Mouse (Mus musculus) gonadal fat pad, adult 2 months (tissue): ENCODE results near the gene Neurod6. TPM values are rescaled to one million over a fixed set of nuclear protein-coding genes. Genes with fewer than 3 reads are reported as not detected.
"Not testable (repeated sequence)": the region's sequence is repeated elsewhere in the genome, so short reads cannot be mapped to it uniquely, and the experiment has no call there.

Source experiments
- DNase-seq: peaks from one replicate; pipeline ENCODE4 v3.0.0-alpha.2; 2012; ENCODE audit warnings: low read depth
- polyA plus RNA-seq: library from polyadenylated mRNA; depleted of rRNA; stranded (reverse); fragments of >200 nt; gene quantifications from 2 replicates; pipeline ENCODE4 v1.2.3, GENCODE M21; 2012; rRNA removed

Neurod6 gene
- polyA plus RNA-seq: not detected in 2 replicates

DNA sequence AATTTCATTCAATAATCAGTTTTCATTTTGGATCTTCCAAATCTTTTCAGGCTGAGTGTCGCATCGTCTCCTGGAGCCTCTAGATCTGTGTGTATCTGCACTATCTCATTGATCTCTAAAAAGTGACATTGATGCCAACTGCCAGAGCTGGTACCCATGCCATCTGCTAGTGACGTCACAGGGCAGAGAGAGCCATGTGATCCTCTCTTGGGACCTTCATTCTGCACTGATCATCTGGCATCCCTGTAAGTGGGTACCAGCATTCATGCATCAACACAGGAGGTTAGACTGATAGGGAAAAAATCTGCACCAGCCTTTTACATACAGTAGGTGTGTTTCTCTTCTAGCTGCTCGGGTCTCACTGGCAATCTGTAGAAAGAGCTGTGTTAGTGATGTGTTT lies at the start of gene Neurod6:
TSS of gene Neurod6 (minus strand) at position 290 of the 400 bp plus-strand sequence.
- no peak for DNase-seq

DNA sequence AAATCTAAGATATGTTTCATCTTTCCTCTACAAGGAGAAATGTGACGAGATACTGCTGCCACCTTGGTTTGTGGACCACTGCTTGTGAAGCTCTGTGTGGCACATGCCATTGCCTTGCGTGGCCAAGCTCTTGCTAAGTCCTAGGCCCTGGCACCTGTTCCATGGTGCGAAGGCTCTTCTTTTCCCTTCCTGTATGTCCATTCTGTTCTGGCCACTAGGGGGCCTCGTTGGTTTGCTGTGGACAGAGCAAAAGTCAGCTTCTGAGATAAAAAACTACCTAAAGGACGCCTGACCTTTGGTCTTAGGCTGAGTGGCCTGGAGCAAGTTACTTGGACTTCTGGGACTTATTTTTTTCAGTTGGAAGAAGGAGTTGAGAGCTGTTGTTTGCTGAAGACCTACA lies 36.1 kb upstream of the Neurod6 start:
- no peak for DNase-seq

DNA sequence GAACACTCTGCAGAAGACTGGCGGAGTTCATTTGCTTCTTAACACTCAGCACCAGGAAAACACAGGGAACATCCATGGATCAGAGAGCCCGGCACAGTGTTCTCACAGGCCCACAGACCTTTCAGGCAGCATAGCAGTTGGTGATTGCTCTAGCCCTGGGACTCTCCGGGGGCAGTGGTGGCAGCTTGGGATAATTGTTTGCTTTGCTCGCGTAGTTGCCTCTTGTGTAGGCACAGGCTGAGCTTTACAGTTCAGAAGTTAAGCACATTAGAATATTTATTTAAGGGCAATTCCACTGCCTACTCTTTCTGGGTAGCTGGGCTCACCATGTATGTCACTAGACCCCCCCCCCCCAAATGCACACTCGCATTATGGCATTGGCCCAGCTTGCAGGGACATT lies 34.4 kb upstream of the Neurod6 start:
- no peak for DNase-seq

DNA sequence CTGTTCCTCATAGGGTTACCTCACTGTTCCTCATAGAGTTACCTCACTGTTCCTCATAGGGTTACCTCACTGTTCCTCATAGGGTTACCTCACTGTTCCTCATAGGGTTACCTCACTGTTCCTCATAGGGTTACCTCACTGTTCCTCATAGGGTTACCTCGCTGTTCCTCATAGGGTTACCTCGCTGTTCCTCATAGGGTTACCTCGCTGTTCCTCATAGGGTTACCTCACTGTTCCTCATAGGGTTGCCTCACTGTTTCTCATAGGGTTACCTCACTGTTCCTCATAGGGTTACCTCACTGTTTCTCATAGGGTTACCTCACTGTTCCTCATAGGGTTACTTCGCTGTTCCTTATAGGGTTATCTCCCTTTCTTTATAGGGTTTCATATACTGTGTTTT lies 29.9 kb upstream of the Neurod6 start:
- not testable (repeated sequence) for DNase-seq

DNA sequence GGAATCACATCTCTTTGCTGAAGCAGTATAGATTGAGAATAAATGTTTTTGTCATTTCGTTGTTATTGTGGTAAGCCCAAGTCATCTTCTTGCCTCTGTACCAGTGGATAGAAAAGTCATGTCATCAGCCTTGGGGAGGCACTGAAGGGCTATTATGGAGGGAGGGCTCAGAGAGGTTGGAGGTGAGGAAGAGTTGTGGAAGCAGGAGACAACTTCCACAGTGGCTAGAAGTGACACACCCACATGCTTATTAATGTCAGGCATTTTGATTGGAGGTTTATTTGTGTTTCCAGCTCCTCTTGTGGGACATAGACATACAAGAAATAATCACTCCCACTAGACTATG lies 23.7 kb upstream of the Neurod6 start:
- DNase-seq: no peak

DNA sequence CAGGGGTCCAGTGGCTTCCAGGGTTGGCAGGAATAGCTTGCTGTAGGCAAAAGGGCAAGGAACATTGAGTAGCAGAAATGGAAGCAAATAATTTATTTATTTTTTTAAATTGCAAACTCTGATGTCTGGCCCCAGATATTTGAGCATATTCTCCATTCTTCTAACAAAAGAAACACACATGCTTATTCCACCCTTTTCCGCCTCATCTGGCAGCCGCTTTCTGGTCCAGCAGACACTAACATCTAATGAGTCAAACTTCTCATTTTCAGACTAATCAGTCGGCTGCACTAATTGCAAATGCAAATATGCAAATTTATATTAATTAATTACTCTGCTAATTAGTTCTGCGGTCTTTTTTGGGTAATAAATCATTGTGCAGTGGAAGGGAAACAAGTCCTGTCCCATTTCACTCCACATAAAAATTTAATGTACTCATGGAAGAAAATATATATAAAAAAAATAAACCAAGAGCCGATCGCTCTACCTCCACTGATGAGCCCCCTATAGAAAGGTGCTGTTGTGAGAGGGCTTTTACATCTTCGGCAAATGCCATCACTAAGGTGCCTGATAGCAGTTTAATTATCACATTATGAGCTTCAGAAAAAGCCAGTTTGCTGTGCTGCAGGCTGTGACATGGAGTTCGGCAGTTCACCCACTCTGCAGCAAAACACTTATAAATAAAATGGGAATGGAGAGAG lies 23.1 kb upstream of the Neurod6 start:
- no peak for DNase-seq

DNA sequence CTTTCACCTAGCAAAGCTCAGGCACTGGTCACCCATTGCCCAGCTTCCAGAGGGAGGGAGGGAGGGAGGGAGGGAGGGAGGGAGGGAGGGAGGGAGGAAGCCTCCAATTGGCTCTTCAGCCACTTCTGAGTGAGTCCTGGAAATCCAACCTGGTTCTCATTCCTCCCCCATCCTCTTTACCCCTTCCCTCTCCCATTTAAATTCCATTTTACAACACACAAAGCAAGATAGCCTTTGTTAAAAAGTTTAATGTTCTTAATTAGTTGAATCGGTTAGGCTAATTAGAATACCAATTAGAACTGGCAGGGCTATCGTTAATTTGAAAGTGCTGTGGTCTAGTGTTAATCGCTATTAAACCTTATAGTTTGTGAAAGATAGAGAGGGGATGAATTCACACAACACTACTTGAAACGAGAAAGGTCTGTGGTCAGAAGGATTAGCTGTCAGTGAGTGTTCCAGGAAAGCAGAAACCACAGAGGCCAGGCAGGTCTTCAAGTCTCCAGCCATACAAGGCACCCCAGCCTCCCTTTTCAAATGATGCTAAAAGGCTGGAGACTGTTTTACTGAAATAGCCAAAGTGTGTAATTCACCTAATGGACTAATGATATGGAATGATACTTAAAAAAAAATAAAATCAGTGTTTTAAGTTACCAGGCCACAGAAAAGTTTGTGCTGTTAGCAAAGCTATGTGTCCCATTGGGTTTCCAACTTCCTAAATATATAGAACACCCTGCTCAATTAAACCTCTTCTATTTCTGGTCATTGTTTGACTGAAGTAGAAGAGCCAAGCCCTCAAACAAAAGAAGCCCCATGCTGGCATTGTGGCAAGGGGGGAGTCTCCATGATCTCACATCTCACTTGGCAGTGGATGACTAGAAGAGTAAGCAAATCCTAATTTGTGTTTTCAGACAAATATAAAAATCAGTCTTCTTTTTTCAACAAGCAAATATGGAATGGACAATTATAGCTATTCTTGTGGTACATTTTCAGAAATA lies 19.6 kb upstream of the Neurod6 start:
- DNase-seq: no peak

DNA sequence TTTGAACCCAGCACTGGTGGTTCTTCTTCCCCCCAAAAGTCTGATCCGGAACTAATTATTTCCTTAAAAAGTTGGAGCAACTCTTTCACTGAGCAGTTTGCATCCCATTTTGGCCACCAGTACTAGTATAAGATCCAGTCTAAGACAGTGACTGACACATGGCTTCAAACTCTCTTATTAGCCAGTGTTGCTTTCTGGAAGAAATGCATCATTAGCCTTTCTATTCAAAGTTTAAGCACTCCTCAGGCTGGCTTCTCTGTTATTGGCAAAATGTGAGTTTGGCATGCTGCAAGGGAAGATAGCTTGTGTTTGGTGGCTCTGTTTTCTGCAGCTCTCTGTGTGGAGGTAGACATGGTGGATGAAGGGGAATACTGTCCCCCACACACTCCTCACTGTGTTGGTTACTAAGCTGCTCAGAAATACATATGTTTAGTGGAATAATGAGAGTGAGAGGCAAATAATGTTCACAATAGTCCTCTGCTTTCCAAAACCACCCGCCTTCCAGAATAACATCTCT lies 9.0 kb upstream of the Neurod6 start:
- no peak for DNase-seq

DNA sequence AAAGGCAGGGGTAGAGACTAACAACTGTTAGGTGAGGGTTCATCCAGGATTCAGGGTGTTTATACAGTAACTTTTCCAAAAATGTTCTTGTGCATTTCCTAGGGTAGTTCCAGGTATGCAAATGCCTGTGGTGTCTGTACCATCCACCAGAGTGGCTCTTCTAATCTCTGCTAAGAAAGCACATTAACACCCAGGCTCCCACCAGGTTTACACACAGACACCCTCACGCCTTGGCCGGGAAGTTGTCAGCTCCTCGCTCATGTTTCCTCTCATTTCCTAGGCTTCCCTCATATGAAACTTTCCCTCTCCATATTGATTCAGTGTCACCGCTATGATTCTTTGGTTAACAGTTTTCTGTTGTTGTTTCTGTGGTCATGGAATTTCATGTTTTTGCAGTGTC lies 2.4 kb upstream of the Neurod6 start:
- no peak for DNase-seq

DNA sequence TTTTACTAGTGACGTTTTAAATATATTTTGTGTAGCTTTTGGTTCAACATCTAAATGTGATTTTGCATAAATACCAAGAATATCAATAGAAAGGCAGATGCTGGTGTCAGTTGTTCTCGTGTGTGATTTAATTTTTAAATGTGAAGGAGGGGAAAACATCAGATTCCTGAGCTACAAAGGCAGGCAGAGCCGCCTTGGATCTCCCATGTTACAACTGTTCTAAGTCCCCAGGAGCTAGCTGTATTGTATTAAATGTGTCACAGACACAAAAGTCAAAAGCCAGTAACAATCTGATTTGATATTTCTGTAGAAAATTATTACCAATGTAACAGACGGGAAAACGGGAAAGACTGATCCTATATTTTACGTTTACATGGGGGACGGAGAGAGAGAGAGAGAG lies 1.8 kb upstream of the Neurod6 start:
- DNase-seq: no peak

DNA sequence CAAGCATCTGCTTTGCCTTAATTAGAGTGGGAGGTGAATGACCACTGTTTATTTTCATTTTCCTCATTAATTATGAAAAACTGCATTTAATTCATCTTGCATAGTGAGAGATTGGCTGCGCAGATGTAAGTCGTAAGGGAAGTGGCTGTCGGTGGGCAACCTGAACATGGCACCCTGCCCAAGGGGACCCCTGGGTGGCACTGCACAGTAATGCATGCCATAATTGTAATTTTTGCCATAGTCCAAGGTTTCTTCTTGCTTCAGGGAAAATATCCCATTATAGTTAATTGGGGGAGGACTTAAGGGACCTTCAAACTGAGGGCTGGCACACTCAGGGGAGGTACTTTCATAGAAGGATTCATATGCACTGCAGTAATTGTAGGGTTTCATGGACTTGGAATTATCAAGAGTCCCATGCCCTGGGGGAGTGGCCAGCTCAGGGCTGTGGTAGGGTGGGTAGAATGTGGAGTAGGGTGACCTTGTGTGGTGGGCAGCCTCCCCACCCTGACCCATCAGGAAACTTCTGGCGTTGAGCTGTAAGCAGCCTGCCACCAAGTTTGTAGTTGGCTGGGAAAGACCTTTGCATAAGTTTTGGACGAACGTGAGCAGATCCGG lies 2.4 kb downstream of the Neurod6 start:
- DNase-seq: no peak

DNA sequence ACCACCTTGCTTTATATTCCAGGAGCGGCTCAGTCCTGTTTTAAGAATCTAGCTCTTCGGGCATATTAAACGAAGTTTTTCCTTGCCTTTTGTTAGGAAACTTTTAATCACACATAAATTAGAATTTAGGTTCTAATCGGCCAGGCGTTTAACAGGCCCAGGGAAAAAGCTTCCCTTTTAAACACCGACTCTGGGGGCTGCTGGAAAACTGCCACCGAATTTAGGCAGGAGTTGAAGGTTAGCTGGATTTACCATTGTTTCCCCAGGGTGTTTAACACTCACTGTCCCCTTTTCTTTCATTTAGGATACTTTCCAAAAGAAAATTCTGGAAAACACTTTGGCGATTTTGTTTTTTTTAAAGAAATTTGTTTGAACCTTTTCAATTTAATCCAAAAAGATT lies 3.7 kb downstream of the Neurod6 start:
- DNase-seq: no peak

DNA sequence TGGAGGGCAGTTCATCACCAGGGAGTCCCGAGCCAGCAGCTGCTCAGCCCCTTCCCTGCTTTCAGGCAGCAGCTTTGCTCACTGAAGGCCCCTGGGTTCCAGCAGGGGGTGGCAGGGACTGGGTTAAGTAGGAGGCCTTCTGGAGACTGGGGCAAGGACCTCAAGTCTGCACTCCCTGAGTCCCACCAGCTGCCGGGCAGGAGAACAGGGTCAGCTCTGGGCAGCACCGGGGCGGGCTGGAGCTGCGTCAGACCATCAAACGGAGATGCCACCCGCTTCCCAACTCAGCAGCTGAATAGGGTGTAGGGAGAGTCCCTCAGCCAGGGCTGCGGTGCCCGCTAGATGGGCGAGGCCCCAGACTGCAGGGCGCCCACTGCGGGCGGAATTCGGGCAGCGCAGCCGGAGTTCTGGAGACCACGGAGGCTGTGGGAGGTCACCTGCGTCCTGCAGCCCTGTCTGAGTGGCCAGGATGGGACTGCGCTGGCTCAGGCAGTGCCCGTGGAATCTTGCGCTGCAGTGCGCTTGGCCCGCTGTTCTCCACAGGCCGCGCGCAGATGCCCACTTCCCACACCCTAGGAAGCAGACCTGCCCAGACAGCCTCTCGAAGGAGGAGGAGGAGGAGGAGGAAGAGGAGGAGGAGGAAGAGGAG lies 4.3 kb downstream of the Neurod6 start:
- no peak for DNase-seq

DNA sequence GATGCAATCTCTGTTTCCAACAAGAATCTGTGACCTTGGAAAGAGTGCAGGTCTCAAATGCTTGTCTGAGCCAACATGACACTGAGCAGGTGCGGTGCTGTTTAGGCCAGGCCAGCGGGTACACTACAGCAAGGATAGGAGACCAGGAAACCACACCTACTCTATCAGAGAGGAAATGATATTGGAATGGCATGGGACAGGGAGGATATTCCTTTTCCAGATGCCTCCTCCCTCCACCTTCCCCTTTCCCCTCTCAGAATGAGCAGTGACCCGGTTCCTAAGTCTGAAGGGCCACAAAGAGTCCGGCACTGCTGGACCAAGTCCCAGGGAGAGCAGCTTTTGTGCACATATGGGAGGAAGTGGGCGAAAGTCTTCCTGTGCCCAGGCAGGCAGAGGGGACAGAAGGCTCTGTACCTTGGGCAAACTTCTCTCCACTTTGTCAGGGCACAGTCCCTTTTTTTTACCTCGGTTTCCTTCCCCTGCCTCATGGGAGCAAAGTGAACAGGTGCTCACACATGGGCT lies 4.9 kb downstream of the Neurod6 start:
- no peak for DNase-seq

DNA sequence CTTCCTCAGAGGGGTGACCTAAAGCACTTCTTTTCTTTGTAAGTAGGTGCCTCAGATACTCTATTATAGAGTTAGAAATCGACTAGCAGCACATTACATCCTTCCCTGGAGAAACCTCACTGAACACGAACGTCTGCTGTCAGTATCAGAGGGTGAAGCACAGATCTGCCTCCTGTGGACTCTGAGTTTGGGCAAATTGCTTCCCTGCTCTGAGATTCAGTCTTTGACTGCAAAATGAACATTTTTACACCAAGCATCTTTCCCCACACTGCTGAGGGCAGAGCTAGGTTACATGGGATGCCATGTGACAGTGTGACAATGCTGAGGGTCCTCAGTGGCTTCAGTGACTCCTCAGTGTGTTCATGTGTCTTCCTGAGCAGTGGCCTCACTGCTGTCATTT lies 13.3 kb downstream of the Neurod6 start:
- no peak for DNase-seq

DNA sequence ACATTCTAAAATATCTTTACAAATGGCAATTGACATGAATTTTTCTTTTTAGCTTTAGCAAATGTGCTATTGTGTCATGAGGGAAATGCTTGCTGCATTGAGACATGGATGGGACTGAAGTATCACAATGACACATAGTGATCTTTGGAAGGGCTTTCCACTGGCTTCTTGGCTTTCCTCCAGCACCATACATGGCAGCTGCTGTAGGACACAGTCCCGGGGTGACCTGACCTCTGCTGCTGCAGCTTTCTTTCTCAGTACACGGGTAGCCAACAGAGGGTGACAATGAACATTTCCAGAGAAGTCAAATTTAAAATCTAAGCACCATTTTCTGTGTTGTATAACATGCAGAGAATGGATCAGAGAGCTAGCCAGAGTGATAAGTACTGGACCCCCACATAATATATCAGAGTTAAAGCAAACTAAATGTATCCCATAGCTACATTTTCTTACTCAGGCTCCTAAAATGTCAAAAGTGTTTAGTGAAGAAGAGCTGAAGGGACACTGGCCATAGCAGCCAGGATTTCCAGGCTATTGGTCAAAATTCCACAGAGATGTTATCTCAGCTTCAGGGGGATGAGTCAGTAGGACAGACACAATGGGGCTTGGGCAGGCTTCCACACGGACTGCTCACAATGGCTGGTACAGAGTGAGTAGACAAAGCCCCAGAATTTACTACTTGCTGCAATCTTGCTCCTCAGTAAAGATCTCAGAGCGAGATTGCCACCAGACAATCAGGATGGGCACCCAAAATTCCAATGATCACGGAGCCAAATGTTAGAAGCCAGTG lies 19.7 kb downstream of the Neurod6 start:
- DNase-seq: no peak

DNA sequence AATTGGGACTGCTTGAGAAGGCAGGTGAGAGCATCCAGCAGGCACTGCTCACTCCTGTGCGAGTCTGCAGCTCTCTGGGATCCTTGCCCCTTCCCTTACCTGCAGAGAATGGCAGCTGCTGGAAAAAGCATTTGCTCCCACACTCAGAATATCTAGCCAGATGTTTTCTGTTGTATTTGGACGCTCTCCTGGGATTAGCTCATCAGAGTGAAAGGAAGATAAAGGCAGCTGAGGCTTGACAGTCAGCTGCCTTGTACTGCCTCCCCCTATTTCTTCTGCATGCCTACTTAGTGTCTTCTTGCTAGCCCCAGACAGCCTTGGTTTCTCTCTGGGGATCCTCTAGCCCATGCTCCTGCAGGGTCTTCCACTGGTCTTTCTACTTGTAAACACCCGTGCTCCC lies 31.1 kb downstream of the Neurod6 start:
- no peak for DNase-seq

DNA sequence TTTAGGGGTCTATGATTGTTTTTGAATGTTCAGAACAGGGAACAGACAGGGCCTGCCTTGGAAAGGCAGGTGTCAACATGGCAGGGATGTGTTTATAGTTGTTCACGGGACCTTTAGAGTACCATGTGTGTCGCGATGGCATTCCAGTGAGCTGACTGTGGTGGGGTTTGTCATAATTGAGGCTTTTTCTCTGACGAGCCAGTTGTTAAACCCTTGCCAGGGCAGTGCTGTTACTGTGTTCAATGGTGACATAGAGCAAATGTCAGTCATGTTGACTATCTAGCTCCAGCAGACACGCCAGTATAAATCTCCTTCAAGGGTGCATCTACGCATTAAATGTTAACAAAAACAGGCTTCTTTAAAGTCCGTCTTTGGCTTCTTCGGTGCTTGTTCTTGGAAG lies 31.5 kb downstream of the Neurod6 start:
- no peak for DNase-seq

DNA sequence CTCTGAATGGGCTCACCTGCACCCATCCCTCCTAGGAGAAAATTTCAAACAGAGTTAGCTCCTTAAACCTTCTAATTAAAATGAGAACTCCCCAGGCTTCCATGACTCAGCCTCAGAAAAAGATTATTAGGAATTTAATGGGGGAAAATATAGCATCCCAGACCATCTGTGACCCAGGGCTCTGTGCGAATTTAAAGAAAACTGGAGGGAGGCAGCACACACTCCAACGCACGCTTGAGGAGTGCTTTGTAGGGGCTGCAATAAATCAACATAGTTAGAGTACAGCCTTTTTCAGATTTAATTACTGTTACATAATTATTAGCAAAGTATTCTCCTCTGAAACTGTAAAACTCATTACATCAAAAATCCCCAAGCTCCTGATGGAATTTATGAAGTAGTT lies 32.2 kb downstream of the Neurod6 start:
- no peak for DNase-seq

DNA sequence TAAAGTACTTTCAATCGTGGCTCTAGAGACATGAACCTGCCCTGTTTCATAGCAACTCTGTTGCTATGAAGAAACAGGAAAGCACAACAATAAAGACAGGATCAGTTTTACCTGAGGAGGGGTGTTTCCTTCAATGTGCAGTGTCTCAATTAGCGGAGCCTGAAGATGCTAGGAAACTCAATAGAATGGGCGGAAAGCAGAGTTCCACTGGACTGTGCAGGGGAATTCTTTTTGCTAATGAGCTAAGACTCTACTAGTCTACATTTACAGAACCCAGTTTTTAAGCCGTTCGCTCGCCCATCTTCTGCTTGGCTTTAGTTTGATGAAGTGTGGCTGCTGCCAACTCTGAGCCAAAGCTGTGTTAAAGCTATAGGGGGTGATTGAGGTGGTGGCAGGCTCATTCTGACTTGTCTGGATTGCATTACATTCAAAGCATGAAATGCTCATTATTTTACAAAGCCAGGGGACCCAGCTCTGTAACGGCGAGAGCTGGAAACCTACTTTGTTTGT lies 33.2 kb downstream of the Neurod6 start:
- DNase-seq: no peak
